Mouse (Mus musculus) midbrain, embryonic 15.5 days (tissue): ENCODE measurements around the gene Slfn14. TPM values are rescaled to one million over a fixed set of nuclear protein-coding genes. Genes with fewer than 3 reads are reported as not detected.

Experiments used
- ATAC-seq: fragments of 200-750 bp; cut with Nextera tagmentation; replicated peaks from 2 replicates; pipeline ENCODE4 v1.8.0; 2017; ENCODE audit warnings: moderate TSS enrichment
- H3K27ac ChIP-seq: fragments of 300-500 bp; sonication (generic); 2 replicates; pipeline ENCODE4 v1.5.1; 2015; ENCODE audit warnings: mild to moderate bottlenecking, inconsistent platforms
- H3K27me3 ChIP-seq: fragments of 300-500 bp; sonication (generic); replicated peaks from 2 replicates; pipeline ENCODE4 v1.6.1; 2015; ENCODE audit warnings: inconsistent platforms
- H3K36me3 ChIP-seq: fragments of 300-500 bp; sonication (generic); replicated peaks from 2 replicates; pipeline ENCODE4 v1.6.1; 2015; ENCODE audit warnings: inconsistent platforms
- H3K4me1 ChIP-seq: fragments of 300-500 bp; sonication (generic); 2 replicates; pipeline ENCODE4 v1.6.1; 2015; ENCODE audit warnings: inconsistent platforms
- H3K4me2 ChIP-seq: fragments of 300-500 bp; sonication (generic); 2 replicates; pipeline ENCODE4 v1.6.1; 2015; ENCODE audit warnings: inconsistent platforms, mild to moderate bottlenecking, moderate library complexity
- H3K4me3 ChIP-seq: fragments of 300-500 bp; sonication (generic); 2 replicates; pipeline ENCODE4 v1.5.1; 2015; ENCODE audit warnings: mild to moderate bottlenecking, inconsistent platforms
- H3K9ac ChIP-seq: fragments of 300-500 bp; sonication (generic); 2 replicates; pipeline ENCODE4 v1.6.1; 2015; ENCODE audit warnings: mild to moderate bottlenecking, inconsistent platforms
- H3K9me3 ChIP-seq: fragments of 300-500 bp; sonication (generic); 2 replicates; pipeline ENCODE4 v1.6.1; 2016; ENCODE audit warnings: inconsistent platforms
- WGBS: fragments of 180-500 bp; shearing (Covaris S2); methylation state at CpG from one replicate; pipeline ENCODE4 v1.1.7; 2015; ENCODE audit warnings: mixed read lengths; 5-methylcytosine and 5-hydroxymethylcytosine counted together
- polyA plus RNA-seq: library from polyadenylated mRNA; unstranded; fragments of >200 nt; fragmentation: Nextera tagmentation; extraction: Ambion mirVana; gene quantifications from 2 replicates; pipeline ENCODE4 v1.2.1, GENCODE M21; 2015

The Slfn14 gene
- polyA plus RNA-seq, 1 experiment from 2014 or later, result not detected

DNA sequence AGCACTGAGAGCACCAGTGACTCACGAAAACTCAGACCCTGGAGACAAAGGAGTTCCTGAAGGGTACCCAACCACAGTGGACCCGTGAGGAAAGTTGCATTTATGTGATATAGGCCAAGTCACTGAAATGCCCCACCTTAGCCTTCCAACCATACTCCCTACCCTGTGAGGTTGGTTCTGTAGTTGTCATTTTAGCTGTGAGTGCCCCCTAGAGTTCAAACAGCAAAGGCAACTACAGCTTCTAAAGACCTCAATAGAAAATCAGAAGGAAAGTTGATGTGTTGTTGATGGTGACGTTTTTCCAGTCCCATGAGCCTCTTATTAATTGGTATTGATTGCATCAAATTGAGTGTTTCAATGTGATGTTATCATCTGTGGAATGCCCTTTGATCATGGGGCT is 55.6 kb downstream of the Slfn14 start:
- Histone ChIP-seq H3K9ac (no peak overlapping the region), H3K9me3 (no peaks in the 10 kb centered on the region), H3K4me2 (no peak overlapping the region), H3K27me3 (no peaks in the 10 kb centered on the region), H3K27ac (no peak overlapping the region), H3K4me1 (no peaks in the 10 kb centered on the region), H3K4me3 (no peak overlapping the region), H3K36me3 (no peaks in the 10 kb centered on the region)
- 74% methylated on average over 3 of the region's 3 CpGs for WGBS
- no peak for ATAC-seq

GRCm38 (mm10) chr11:83227926-83228723 is 58.4 kb downstream of the Slfn14 start:
- H3K4me3 ChIP-seq, result no peak overlapping the region
- no peaks in the 10 kb centered on the region for H3K9me3 ChIP-seq
- no peak overlapping the region for H3K27ac ChIP-seq
- WGBS, result 85% methylated on average over 7 of the region's 7 CpGs
- no peak for ATAC-seq
- no peaks in the 10 kb centered on the region for H3K27me3 ChIP-seq
- no peaks in the 10 kb centered on the region for H3K36me3 ChIP-seq
- no peak overlapping the region for H3K4me2 ChIP-seq
- no peak overlapping the region for H3K9ac ChIP-seq
- H3K4me1 ChIP-seq, result no peaks in the 10 kb centered on the region

- Histone ChIP-seq H3K4me1 (no peaks in the 10 kb centered on the region), H3K4me2 (no peak overlapping the region), H3K9me3 (no peaks in the 10 kb centered on the region), H3K36me3 (no peaks in the 10 kb centered on the region), H3K9ac (no peak overlapping the region), H3K27me3 (no peaks in the 10 kb centered on the region), H3K27ac (no peak overlapping the region), H3K4me3 (no peak overlapping the region)
- WGBS, result 91% methylated on average over 9 of the region's 9 CpGs
- ATAC-seq, result no peak
Measured at GRCm38 (mm10) chr11:83225371-83225960, 61.1 kb downstream of the Slfn14 start.

Other genes with a start within 250 kb of the Slfn14 start
- gene Slfn2, start 221.6 kb downstream of the Slfn14 start, polyA plus RNA-seq, result 1.6 and 2.2 TPM in 2 replicates
- 0.09 and 0.15 TPM in 2 replicates for gene Slfn1, start 169.9 kb downstream of the Slfn14 start, polyA plus RNA-seq
- gene Slfn4, start 111.5 kb downstream of the Slfn14 start, polyA plus RNA-seq, result 0.18 TPM in 2 replicates
- gene Slfn3, start 95.4 kb downstream of the Slfn14 start, polyA plus RNA-seq, result 0.08 and 0.11 TPM in 2 replicates
- gene Ap2b1, start 12.3 kb upstream of the Slfn14 start, polyA plus RNA-seq, result 118 and 127 TPM in 2 replicates
- gene Pex12, start 15.9 kb upstream of the Slfn14 start, polyA plus RNA-seq, result 18.4 and 18.6 TPM in 2 replicates
- 43.2 and 45.6 TPM in 2 replicates for gene Rasl10b, start 122.4 kb upstream of the Slfn14 start, polyA plus RNA-seq
- gene Gas2l2, start 142.7 kb upstream of the Slfn14 start, polyA plus RNA-seq, result 0.36 and 0.54 TPM in 2 replicates
- gene 1700020L24Rik, start 151.0 kb upstream of the Slfn14 start, polyA plus RNA-seq, result 0.68 and 0.70 TPM in 2 replicates
- gene Mmp28, start 176.3 kb upstream of the Slfn14 start, polyA plus RNA-seq, result 2.9 and 3.4 TPM in 2 replicates
- 12.2 and 12.6 TPM in 2 replicates for gene Taf15, start 186.4 kb upstream of the Slfn14 start, polyA plus RNA-seq
- not detected in 2 replicates for gene Heatr9, start 235.4 kb upstream of the Slfn14 start, polyA plus RNA-seq
- 0.89 TPM in 1 of 2 replicates, not detected in the other for gene Ccl5, start 243.8 kb upstream of the Slfn14 start, polyA plus RNA-seq